Mouse (Mus musculus) ES-E14 (cell line): ENCODE measurements around the gene Kansl2.

Experiments used
- CHD2 ChIP-seq: IDR thresholded peaks from 2 replicates; pipeline ENCODE4 v1.6.1; 2014; ENCODE audit warnings: mild to moderate bottlenecking, low read depth, low read length, inconsistent platforms
- MAFK ChIP-seq: IDR thresholded peaks from 2 replicates; pipeline ENCODE4 v1.6.1; 2014; ENCODE audit warnings: mild to moderate bottlenecking, low read depth, low read length, inconsistent platforms; ENCODE audit not compliant: insufficient read depth
- ZC3H11A ChIP-seq: IDR thresholded peaks from 2 replicates; pipeline ENCODE4 v1.6.1; 2012; ENCODE audit warnings: low read depth, mild to moderate bottlenecking, inconsistent platforms, low read length, borderline replicate concordance

DNA sequence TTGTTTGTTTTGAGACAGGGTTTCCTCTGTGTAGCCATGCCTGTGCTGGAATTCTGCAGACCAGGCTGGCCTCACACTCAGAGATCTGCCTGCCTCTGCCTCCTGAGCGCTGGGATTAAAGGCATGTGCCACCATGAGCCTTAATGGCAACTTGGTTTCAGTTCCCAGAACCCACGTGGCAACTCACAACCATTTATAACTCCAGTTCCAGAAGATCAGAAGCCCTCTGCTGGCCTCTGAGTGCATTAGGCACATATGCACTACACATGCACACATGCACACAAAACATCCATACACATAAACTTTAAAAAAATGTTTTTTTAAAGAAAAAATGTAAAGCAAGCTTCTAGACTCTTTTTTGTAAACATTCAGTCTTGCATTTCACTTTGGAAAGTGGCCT is 24.7 kb downstream of the Kansl2 start:
- TF ChIP-seq MAFK (no peak), CHD2 (no peak), ZC3H11A (no peak)
